27 mouse cellular contexts compared by ENCODE assay signal in the genomic region with DNA sequence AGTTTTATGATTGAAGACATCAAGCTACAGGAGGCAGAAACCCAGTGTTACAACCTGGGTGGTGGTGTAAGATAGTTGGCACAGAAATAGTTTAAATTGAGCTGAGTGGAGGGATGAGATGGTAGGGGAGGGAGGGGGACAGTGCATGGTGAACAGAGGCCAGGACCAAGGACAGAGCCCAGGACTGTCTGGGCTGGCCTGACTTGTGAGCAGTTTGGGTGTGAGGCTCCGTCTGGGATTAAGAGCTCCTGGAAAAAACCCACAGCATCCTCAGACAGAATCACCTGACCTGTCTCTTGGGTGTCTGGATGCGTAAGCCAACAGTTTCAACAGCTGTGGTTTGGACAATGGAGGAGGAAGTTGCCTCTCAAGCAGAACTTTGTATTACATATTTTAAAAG. TPM values are rescaled to one million over a fixed set of nuclear protein-coding genes. Genes with fewer than 3 reads are reported as not detected.
DNase-seq lines count a peak whose midpoint lies in the region; ATAC-seq and TF ChIP-seq lines count a peak whose summit lies in the region.
"Had no signal": no experiment of that assay in that cellular context is flagged by ENCODE, and none has a peak within 500 bp of the region (broad histone marks: within the 10 kb centered on the region; RNA-seq: fewer than 3 reads in every experiment).

No protein-coding gene starts in this region.

- no peaks in the 10 kb centered on the region for H3K27me3 ChIP-seq in kidney, postnatal 0 days (ENCODE audit: insufficient read depth, low read length)
- no peaks in the 10 kb centered on the region for H3K27me3 ChIP-seq in embryonic facial prominence, embryonic 14.5 days (replicated peaks; ENCODE audit: control insufficient read depth, insufficient read depth, low read length)
- H3K27me3 ChIP-seq: limb, embryonic 15.5 days; neural tube, embryonic 13.5 days; Patski had no signal

- 26% methylated on average over 2 of the region's 2 CpGs for WGBS in kidney, postnatal 0 days
- 20% methylated on average over 2 of the region's 2 CpGs for WGBS in embryonic facial prominence, embryonic 14.5 days

- no peaks in the 10 kb centered on the region for H3K36me3 ChIP-seq in kidney, postnatal 0 days (ENCODE audit: insufficient read depth, low read length)
- H3K36me3 ChIP-seq in embryonic facial prominence, embryonic 14.5 days (ENCODE audit: control insufficient read depth, insufficient read depth, low read length) = no peaks in the 10 kb centered on the region
- H3K36me3 ChIP-seq: limb, embryonic 15.5 days; neural tube, embryonic 13.5 days had no signal

- no peak overlapping the region for H3K4me2 ChIP-seq in kidney, postnatal 0 days (ENCODE audit: low read length)
- H3K4me2 ChIP-seq in embryonic facial prominence, embryonic 14.5 days (ENCODE audit: low read depth, low read length) = no peak overlapping the region
- H3K4me2 ChIP-seq: heart, embryonic 11.5 days; limb, embryonic 15.5 days; neural tube, embryonic 13.5 days had no signal

- no peak overlapping the region for H3K4me3 ChIP-seq in kidney, postnatal 0 days (replicated peaks; ENCODE audit: low read depth, low read length)
- no peak overlapping the region for H3K4me3 ChIP-seq in embryonic facial prominence, embryonic 14.5 days (ENCODE audit: low read depth, low read length)
- H3K4me3 ChIP-seq: limb, embryonic 15.5 days; neural tube, embryonic 13.5 days had no signal

- H3K9ac ChIP-seq in kidney, postnatal 0 days (ENCODE audit: low read depth, low read length) = no peak overlapping the region
- H3K9ac ChIP-seq in embryonic facial prominence, embryonic 14.5 days (ENCODE audit: low read depth, low read length) = no peak overlapping the region
- H3K9ac ChIP-seq: limb, embryonic 15.5 days; neural tube, embryonic 13.5 days had no signal

- ATAC-seq in kidney, postnatal 0 days (replicated peaks; ENCODE audit: low FRiP score, low read depth) = no peak
- no peak for ATAC-seq in embryonic facial prominence, embryonic 14.5 days (ENCODE audit: low read depth)
- no peak for ATAC-seq in granulocyte monocyte progenitor cell, adult 5-6 weeks (replicated peaks; ENCODE audit: poor library complexity, severe bottlenecking)
- ATAC-seq: hindbrain, postnatal 0 days; Patski had no signal

- no peak for TF ChIP-seq CTCF in kidney, postnatal 0 days (IDR thresholded peaks at IDR 0.05; ENCODE audit: low read depth)

- no peak overlapping the region for H3K27ac ChIP-seq in kidney, postnatal 0 days
- no peak overlapping the region for H3K27ac ChIP-seq in embryonic facial prominence, embryonic 14.5 days (replicated peaks; ENCODE audit: low read depth, low read length)
- H3K27ac ChIP-seq: hindbrain, postnatal 0 days; limb, embryonic 15.5 days; neural tube, embryonic 13.5 days had no signal

- DNase-seq in kidney, postnatal 0 days (ENCODE audit: low spot score) = peak; percentile 59
- no peak for DNase-seq in kidney, adult 18-20 months
- DNase-seq in ES-CJ7 (ENCODE audit: low read depth, low spot score) (peak; percentile 31), NIH3T3 (ENCODE audit: low read depth) (peak; percentile 10)
- DNase-seq in embryonic facial prominence, embryonic 14.5 days (ENCODE audit: low spot score) = peak; percentile 59
- no peak for DNase-seq in urinary bladder, adult 18-20 months (ENCODE audit: low spot score in 2 of 2)
- no peak for DNase-seq in layer of hippocampus, adult 9-11 months
- DNase-seq: adrenal gland, adult 2 months; cerebellum, adult 18-20 months; cerebellum, postnatal 36 days; gastrocnemius, postnatal 36 days; heart, postnatal 36 days; kidney, adult 9 months; retina, postnatal 1 day; right cerebral cortex, postnatal 4 days; thymus, postnatal 36 days had no signal

- no peaks in the 10 kb centered on the region for H3K4me1 ChIP-seq in kidney, postnatal 0 days (replicated peaks; ENCODE audit: insufficient read depth, low read length)
- no peaks in the 10 kb centered on the region for H3K4me1 ChIP-seq in embryonic facial prominence, embryonic 14.5 days (ENCODE audit: control insufficient read depth, insufficient read depth, low read length)
- H3K4me1 ChIP-seq: limb, embryonic 15.5 days had no signal

- no peaks in the 10 kb centered on the region for H3K9me3 ChIP-seq in kidney, postnatal 0 days (replicated peaks; ENCODE audit: low read length)
- no peaks in the 10 kb centered on the region for H3K9me3 ChIP-seq in embryonic facial prominence, embryonic 14.5 days (ENCODE audit: control insufficient read depth, low read length)
- H3K9me3 ChIP-seq: limb, embryonic 15.5 days; neural tube, embryonic 13.5 days had no signal

RNA-seq across cellular contexts. Expression of a gene that starts 35.6 kb away (rescaled TPM):
- not detected in 2 replicates for polyA plus RNA-seq in kidney, postnatal 0 days (2015; fragmentation: Nextera tagmentation; extraction: Ambion mirVana)
- not detected in 2 replicates for polyA plus RNA-seq in embryonic facial prominence, embryonic 14.5 days (2014; fragmentation: Nextera tagmentation; extraction: Ambion mirVana)
- not detected in 2 replicates for total RNA-seq in granulocyte monocyte progenitor cell, adult 5-6 weeks (2014; fragmentation: Nextera tagmentation)
- total RNA-seq in granulocyte monocyte progenitor cell, adult 5-6 weeks (2017) = not detected in 2 replicates
- total RNA-seq: adrenal gland, adult 2 months; gastrocnemius, postnatal 36 days; heart, postnatal 36 days; hindbrain, postnatal 0 days; left cerebral cortex, adult 8-10 months; megakaryocyte-erythroid progenitor cell, adult 5-6 weeks; midbrain, postnatal 0 days had no signal
- polyA plus RNA-seq: adrenal gland, adult 2 months; forebrain, embryonic 11.5 days; heart, embryonic 11.5 days; hindbrain, postnatal 0 days; limb, embryonic 15.5 days; liver, embryonic 16.5 days; midbrain, postnatal 0 days; neural tube, embryonic 13.5 days; Patski had no signal

Comparison
In these comparisons a context has a peak if more than half of its experiments do, and no peak if none do; other contexts are left out.
1. DNase-seq: peak in kidney, postnatal 0 days (single experiment), ES-CJ7 (single experiment), NIH3T3 (single experiment) and embryonic facial prominence, embryonic 14.5 days (single experiment); none in kidney, adult 18-20 months (single experiment), urinary bladder, adult 18-20 months (0 of 2) and layer of hippocampus, adult 9-11 months (single experiment).